Mouse (Mus musculus) MEL (cell line): ENCODE data around the gene 9130023H24Rik. TPM values are rescaled to one million over a fixed set of nuclear protein-coding genes. Genes with fewer than 3 reads are reported as not detected.
A peak's percentile ranks its signal among the peaks of the same experiment; 100 is the strongest.

Experiments used
- DNase-seq: peaks from one replicate; pipeline ENCODE4 v3.0.0; 2011; ENCODE audit warnings: low read depth, low spot score
- H3K27ac ChIP-seq: 2 replicates; pipeline ENCODE4 v1.5.1; 2012; ENCODE audit warnings: low read depth, mild to moderate bottlenecking, control low read depth, low read length, moderate library complexity; ENCODE audit not compliant: control insufficient read depth
- H3K27me3 ChIP-seq, 2 experiments: fragments of 150-350 bp in 1 of 2; sonication (generic) in 1 of 2; 2 replicates each; pipeline ENCODE4 v1.6.1; 2012; ENCODE audit warnings: low read length in 2 of 2, mild to moderate bottlenecking in 2 of 2, improper control_type of control experiment in 1 of 2, moderate library complexity in 1 of 2; ENCODE audit not compliant: insufficient read depth in 2 of 2, control insufficient read depth in 1 of 2
- H3K36me3 ChIP-seq, 2 experiments: 2 replicates each; pipeline ENCODE4 v1.6.1; 2012 to 2014; ENCODE audit warnings: low read length in 2 of 2, improper control_type of control experiment in 1 of 2, inconsistent platforms in 1 of 2, mild to moderate bottlenecking in 1 of 2; ENCODE audit not compliant: insufficient read depth in 2 of 2, control insufficient read depth in 1 of 2
- H3K4me1 ChIP-seq, 2 experiments: fragments of 150-350 bp in 1 of 2; sonication (generic) in 1 of 2; 2 replicates each; pipeline ENCODE4 v1.6.1; 2012; ENCODE audit warnings: low read length in 2 of 2, improper control_type of control experiment in 1 of 2, mild to moderate bottlenecking in 1 of 2; ENCODE audit not compliant: insufficient read depth in 2 of 2, control insufficient read depth in 1 of 2
- H3K4me3 ChIP-seq, 2 experiments: fragments of 150-350 bp in 1 of 2; sonication (generic) in 1 of 2; 2 replicates each; pipeline ENCODE4 v1.5.1; 2012; ENCODE audit warnings: low read depth in 2 of 2, low read length in 2 of 2, mild to moderate bottlenecking in 2 of 2, moderate library complexity in 2 of 2, control low read depth in 1 of 2, improper control_type of control experiment in 1 of 2; ENCODE audit not compliant: control insufficient read depth in 1 of 2, insufficient read depth in 1 of 2
- H3K79me2 ChIP-seq: 2 replicates; pipeline ENCODE4 v1.6.1; 2012; ENCODE audit warnings: mild to moderate bottlenecking, low read length, moderate library complexity; ENCODE audit not compliant: control insufficient read depth, poor library complexity, insufficient read depth
- H3K9ac ChIP-seq: 2 replicates; pipeline ENCODE4 v1.6.1; 2012; ENCODE audit warnings: low read depth, mild to moderate bottlenecking, control low read depth, low read length, moderate library complexity; ENCODE audit not compliant: control insufficient read depth, poor library complexity, severe bottlenecking
- H3K9me3 ChIP-seq: fragments of 150-350 bp; sonication (generic); replicated peaks from 2 replicates; pipeline ENCODE4 v1.6.1; 2012; ENCODE audit warnings: mild to moderate bottlenecking, low read length, improper control_type of control experiment, moderate library complexity; ENCODE audit not compliant: insufficient read depth
- BHLHE40 ChIP-seq: IDR thresholded peaks from 2 replicates; pipeline ENCODE4 v1.6.1; 2012; ENCODE audit warnings: low read depth, mild to moderate bottlenecking, inconsistent platforms, low read length, improper control_type of control experiment, borderline replicate concordance
- CHD2 ChIP-seq: IDR thresholded peaks from 2 replicates; pipeline ENCODE4 v1.6.1; 2011; ENCODE audit warnings: low read length, improper control_type of control experiment
- CTCF ChIP-seq, 3 experiments: IDR thresholded peaks in 2 of 3; conservative IDR thresholded peaks in 1 of 3; 2 replicates each; pipeline ENCODE4 v1.5.1; 2011 to 2012; ENCODE audit warnings: low read length in 3 of 3, low read depth in 2 of 3, mild to moderate bottlenecking in 2 of 3, improper control_type of control experiment in 1 of 3, inconsistent platforms in 1 of 3, mixed read lengths in 1 of 3, moderate library complexity in 1 of 3; ENCODE audit not compliant: control insufficient read depth in 1 of 3, insufficient read depth in 1 of 3, poor library complexity in 1 of 3, severe bottlenecking in 1 of 3
- GATA1 ChIP-seq: IDR thresholded peaks from 2 replicates; pipeline ENCODE4 v1.6.1; 2011; ENCODE audit warnings: low read depth, low read length, improper control_type of control experiment
- MAZ ChIP-seq: IDR thresholded peaks from 2 replicates; pipeline ENCODE4 v1.6.1; 2012; ENCODE audit warnings: low read depth, mild to moderate bottlenecking, inconsistent platforms, low read length, improper control_type of control experiment
- MEF2A ChIP-seq: IDR thresholded peaks from 2 replicates; pipeline ENCODE4 v1.6.1; 2014; ENCODE audit warnings: low read depth, mild to moderate bottlenecking, inconsistent platforms, low read length, improper control_type of control experiment; ENCODE audit not compliant: poor library complexity, insufficient replicate concordance, severe bottlenecking; ENCODE audit errors: extremely low read depth
- MXI1 ChIP-seq: IDR thresholded peaks from 2 replicates; pipeline ENCODE4 v1.6.1; 2011; ENCODE audit warnings: mild to moderate bottlenecking, low read depth, low read length, improper control_type of control experiment
- MYB ChIP-seq: IDR thresholded peaks from 2 replicates; pipeline ENCODE4 v1.6.1; 2011; ENCODE audit warnings: mild to moderate bottlenecking, low read depth, low read length, improper control_type of control experiment
- MYC ChIP-seq: IDR thresholded peaks from 2 replicates; pipeline ENCODE4 v1.6.1; 2011; ENCODE audit warnings: low read depth, mild to moderate bottlenecking, low read length, improper control_type of control experiment, moderate library complexity
- NELFE ChIP-seq: IDR thresholded peaks from 2 replicates; pipeline ENCODE4 v1.6.1; 2011; ENCODE audit warnings: low read depth, low read length, improper control_type of control experiment
- POLR2AphosphoS2 ChIP-seq: IDR thresholded peaks from 2 replicates; pipeline ENCODE4 v1.6.1; 2011; ENCODE audit warnings: low read length, improper control_type of control experiment
- RAD21 ChIP-seq: IDR thresholded peaks from 2 replicates; pipeline ENCODE4 v1.6.1; 2011; ENCODE audit warnings: mild to moderate bottlenecking, low read depth, low read length, improper control_type of control experiment
- SMC3 ChIP-seq: IDR thresholded peaks from 2 replicates; pipeline ENCODE4 v1.6.1; 2011; ENCODE audit warnings: low read depth, low read length, improper control_type of control experiment
- TBP ChIP-seq: IDR thresholded peaks from 2 replicates; pipeline ENCODE4 v1.8.0; 2011; ENCODE audit warnings: low read depth, low read length, improper control_type of control experiment
- TCF12 ChIP-seq: IDR thresholded peaks from 2 replicates; pipeline ENCODE4 v1.6.1; 2014; ENCODE audit warnings: low read depth, mild to moderate bottlenecking, inconsistent platforms, low read length, improper control_type of control experiment, moderate library complexity
- UBTF ChIP-seq: IDR thresholded peaks from 2 replicates; pipeline ENCODE4 v1.6.1; 2012; ENCODE audit warnings: low read depth, mild to moderate bottlenecking, inconsistent platforms, low read length, improper control_type of control experiment, moderate library complexity, borderline replicate concordance; ENCODE audit not compliant: insufficient read depth
- ZC3H11A ChIP-seq: IDR thresholded peaks from 2 replicates; pipeline ENCODE4 v1.6.1; 2012; ENCODE audit warnings: low read depth, mild to moderate bottlenecking, inconsistent platforms, low read length, improper control_type of control experiment
- ZKSCAN1 ChIP-seq: IDR thresholded peaks from 2 replicates; pipeline ENCODE4 v1.6.1; 2012; ENCODE audit warnings: low read depth, mild to moderate bottlenecking, inconsistent platforms, low read length, improper control_type of control experiment, moderate library complexity
- ZMIZ1 ChIP-seq: IDR thresholded peaks from 2 replicates; pipeline ENCODE4 v1.6.1; 2012; ENCODE audit warnings: low read depth, mild to moderate bottlenecking, inconsistent platforms, low read length, improper control_type of control experiment, moderate library complexity
- ZNF384 ChIP-seq: IDR thresholded peaks from 2 replicates; pipeline ENCODE4 v1.6.1; 2012; ENCODE audit warnings: low read depth, mild to moderate bottlenecking, inconsistent platforms, low read length, improper control_type of control experiment
- polyA plus RNA-seq, 2 experiments: library from polyadenylated mRNA; stranded (reverse) in 1 of 2; unstranded in 1 of 2; fragments of >175 nt in 1 of 2; fragments of >200 nt in 1 of 2; gene quantifications; 2 replicates each; pipeline versions ENCODE4 v1.2.1 to v1.2.4; 2012; ENCODE audit warnings: low replicate concordance in 2 of 2, low read depth in 1 of 2; ENCODE audit not compliant: insufficient read length in 2 of 2, insufficient read depth in 1 of 2, missing spikeins in 1 of 2
- total RNA-seq: library from RNA; depleted of rRNA; stranded (reverse); fragments of 300-350 nt; gene quantifications from 2 replicates; pipeline ENCODE4 v1.2.3, GENCODE M21; 2012

Gene 9130023H24Rik
- total and polyA plus RNA-seq, 3 experiments = 0.96 to 1.5 TPM; not detected in 1

DNA sequence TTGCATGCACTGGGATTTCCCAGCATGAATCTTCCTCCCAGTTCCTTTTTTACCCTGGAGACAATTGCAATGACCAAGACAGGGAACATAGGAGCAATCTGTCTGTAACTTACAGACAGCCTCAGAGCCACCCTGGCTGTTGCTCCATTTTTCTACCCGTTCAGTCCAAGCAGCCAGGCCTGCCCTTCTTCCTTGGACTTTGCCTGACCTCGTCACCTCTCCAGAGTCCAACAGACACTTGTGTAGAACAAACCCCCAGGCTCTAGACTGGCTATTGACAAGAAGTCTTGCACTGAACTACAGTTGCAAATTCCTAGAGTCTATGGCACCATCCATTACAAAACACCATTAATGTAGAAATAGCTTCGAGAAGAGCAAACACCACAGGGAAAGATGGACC lies 28.0 kb downstream of the 9130023H24Rik start:
- H3K4me3 ChIP-seq = no peak overlapping the region
- TF ChIP-seq MXI1 = no peak
- TF ChIP-seq ZKSCAN1 = no peak
- TF ChIP-seq TCF12 = no peak
- TF ChIP-seq TBP = no peak
- TF ChIP-seq SMC3 = no peak
- TF ChIP-seq MEF2A = no peak
- no peak for TF ChIP-seq UBTF
- no peak for TF ChIP-seq MAZ
- no peak for TF ChIP-seq CHD2
- TF ChIP-seq ZC3H11A = no peak
- no peak for TF ChIP-seq GATA1
- H3K27me3 ChIP-seq = peaks cover 11 to 14% of the 10 kb centered on the region in 2 experiments
- no peaks in the 10 kb centered on the region for H3K79me2 ChIP-seq
- no peaks in the 10 kb centered on the region for H3K9me3 ChIP-seq
- H3K27ac ChIP-seq = no peak overlapping the region
- no peaks in the 10 kb centered on the region for H3K36me3 ChIP-seq
- DNase-seq = no peak
- peaks cover 2 to 6% of the 10 kb centered on the region in 2 experiments; a peak in 2 of 4 replicates for H3K4me1 ChIP-seq
- no peak overlapping the region for H3K9ac ChIP-seq

- Histone ChIP-seq H3K9ac (no peak overlapping the region), H3K27ac (no peak overlapping the region), H3K27me3 (peaks cover 4 to 6% of the 10 kb centered on the region in 2 experiments), H3K79me2 (no peaks in the 10 kb centered on the region), H3K4me3 (no peak overlapping the region), H3K9me3 (no peaks in the 10 kb centered on the region), H3K36me3 (no peaks in the 10 kb centered on the region), H3K4me1 (peaks cover 2 to 6% of the 10 kb centered on the region in 2 experiments; a peak in 2 of 4 replicates)
- TF ChIP-seq BHLHE40 (no peak), ZNF384 (no peak), MYC (no peak), MYB (no peak), RAD21 (peak; percentile 96), CTCF (IDR thresholded peaks at IDR 0.05 in 2 of 3, conservative IDR thresholded peaks at IDR 0.05 in 1 of 3; ENCODE audit: control insufficient read depth in 1 of 3, insufficient read depth in 1 of 3, low read depth in 2 of 3, low read length in 3 of 3, poor library complexity in 1 of 3, severe bottlenecking in 1 of 3) (peak; percentile 80 to 96 (median 88)), ZC3H11A (peak; percentile 89), ZMIZ1 (no peak), NELFE (no peak), MAZ (no peak), SMC3 (peak; percentile 96), MEF2A (no peak), POLR2AphosphoS2 (no peak), UBTF (no peak)
- DNase-seq = peak; percentile 74
Measured at GRCm38 (mm10) chr7:128208187-128208586, 29.6 kb downstream of the 9130023H24Rik start.
